Mouse (Mus musculus) olfactory bulb, adult 2 months (tissue): ENCODE data around the gene Hrct1. TPM values are rescaled to one million over a fixed set of nuclear protein-coding genes. Genes with fewer than 3 reads are reported as not detected.

Experiments used
- H3K27ac ChIP-seq: fragments of 200-500 bp; 2 replicates; pipeline ENCODE4 v1.5.1; 2012; ENCODE audit warnings: low read depth, low read length; ENCODE audit not compliant: insufficient read depth
- H3K4me1 ChIP-seq: fragments of 200-500 bp; 2 replicates; pipeline ENCODE4 v1.6.1; 2012; ENCODE audit warnings: low read length; ENCODE audit not compliant: control insufficient read depth, insufficient read depth
- H3K4me3 ChIP-seq: fragments of 200-500 bp; 2 replicates; pipeline ENCODE4 v1.5.1; 2012; ENCODE audit warnings: mild to moderate bottlenecking, low read depth, low read length, moderate library complexity; ENCODE audit not compliant: insufficient read depth
- CTCF ChIP-seq: fragments of 200-500 bp; IDR thresholded peaks from 2 replicates; pipeline ENCODE4 v1.5.1; 2012; ENCODE audit warnings: low read depth, mild to moderate bottlenecking, low read length, moderate library complexity; ENCODE audit not compliant: insufficient read depth
- POLR2A ChIP-seq: fragments of 200-500 bp; IDR thresholded peaks from 2 replicates; pipeline ENCODE4 v1.6.1; 2012; ENCODE audit warnings: mild to moderate bottlenecking, low read depth, low read length, moderate library complexity; ENCODE audit not compliant: insufficient read depth
- WGBS: fragments of 180-500 bp; shearing (Covaris S2); methylation state at CpG from one replicate; pipeline ENCODE4 v1.1.7; 2018; 5-methylcytosine and 5-hydroxymethylcytosine counted together
- polyA plus RNA-seq: library from polyadenylated mRNA; stranded (reverse); fragments of >200 nt; gene quantifications from 2 replicates; pipeline ENCODE4 v1.2.4, GENCODE M21; 2012; ENCODE audit warnings: low replicate concordance; ENCODE audit not compliant: missing spikeins, insufficient read depth, insufficient read length

The Hrct1 gene
- polyA plus RNA-seq, 1 experiment: not detected

- 85% methylated on average over 2 of the region's 2 CpGs for WGBS
- no peak overlapping the region for H3K4me3 ChIP-seq
- TF ChIP-seq POLR2A: no peak
- TF ChIP-seq CTCF: no peak
- peaks cover 3% of the 10 kb centered on the region; the same call in 1 of the 2 replicates for H3K4me1 ChIP-seq
- no peak overlapping the region for H3K27ac ChIP-seq
Observed at GRCm38 (mm10) chr4:43761336-43761735, 34.3 kb downstream of the Hrct1 start.

GRCm38 (mm10) chr4:43763410-43763809, 36.4 kb downstream of the Hrct1 start:
- WGBS: 21% methylated on average over 7 of the region's 7 CpGs
- no peak overlapping the region; the same call in 1 of the 2 replicates for H3K4me3 ChIP-seq
- TF ChIP-seq CTCF (0 out of 2 replicates have a peak, but pooled peaks have one; percentile 20), POLR2A (no peak)
- H3K4me1 ChIP-seq: peaks cover 3% of the 10 kb centered on the region; the same call in 1 of the 2 replicates
- H3K27ac ChIP-seq: no peak overlapping the region

GRCm38 (mm10) chr4:43768341-43768740, 41.4 kb downstream of the Hrct1 start:
- Histone ChIP-seq H3K27ac (no peak overlapping the region), H3K4me1 (no peaks in the 10 kb centered on the region), H3K4me3 (no peak overlapping the region)
- 88% methylated on average over 5 of the region's 5 CpGs for WGBS
- TF ChIP-seq POLR2A (no peak), CTCF (no peak)

GRCm38 (mm10) chr4:43769374-43769773, 42.4 kb downstream of the Hrct1 start:
- no peak for TF ChIP-seq CTCF
- no peak for TF ChIP-seq POLR2A
- WGBS: 96% methylated on average over 2 of the region's 2 CpGs
- H3K4me3 ChIP-seq: no peak overlapping the region
- no peaks in the 10 kb centered on the region for H3K4me1 ChIP-seq
- H3K27ac ChIP-seq: no peak overlapping the region

GRCm38 (mm10) chr4:43770909-43771308, 43.9 kb downstream of the Hrct1 start, which contains the start of gene Olfr159:
Olfr159 (minus strand) TSS chr4:43771009.
- H3K27ac ChIP-seq: no peak within 1 kb of the TSS
- no peak for TF ChIP-seq POLR2A
- TF ChIP-seq CTCF: no peak
- no peaks in the 10 kb centered on the region for H3K4me1 ChIP-seq
- no peak within 1 kb of the TSS for H3K4me3 ChIP-seq
- WGBS: 88% methylated on average over 6 of the region's 6 CpGs

GRCm38 (mm10) chr4:43771626-43772025, 44.6 kb downstream of the Hrct1 start:
- 43% methylated on average over 6 of the region's 6 CpGs for WGBS
- no peak for TF ChIP-seq CTCF
- TF ChIP-seq POLR2A: no peak
- Histone ChIP-seq H3K4me3 (no peak overlapping the region), H3K4me1 (no peaks in the 10 kb centered on the region), H3K27ac (no peak overlapping the region)

- WGBS: 46% methylated on average over 2 of the region's 2 CpGs
- H3K27ac ChIP-seq: no peak overlapping the region
- TF ChIP-seq POLR2A: no peak
- no peak for TF ChIP-seq CTCF
- no peak overlapping the region for H3K4me3 ChIP-seq
- no peaks in the 10 kb centered on the region for H3K4me1 ChIP-seq
Observed at GRCm38 (mm10) chr4:43772304-43772703, 45.3 kb downstream of the Hrct1 start.

Other genes starting within 250 kb of the Hrct1 start
- not detected in 2 replicates for gene Sit1, start 243.5 kb upstream of the Hrct1 start, polyA plus RNA-seq
- gene Ccdc107, start 234.3 kb upstream of the Hrct1 start, polyA plus RNA-seq: not detected in 2 replicates
- gene Arhgef39, start 227.5 kb upstream of the Hrct1 start, polyA plus RNA-seq: not detected in 2 replicates
- not detected in 2 replicates for gene Car9, start 220.2 kb upstream of the Hrct1 start, polyA plus RNA-seq
- gene Tpm2, start 203.4 kb upstream of the Hrct1 start, polyA plus RNA-seq: not detected in 2 replicates
- gene Creb3, start 164.9 kb upstream of the Hrct1 start, polyA plus RNA-seq: not detected in 2 replicates
- 147 TPM in 1 of 2 replicates, not detected in the other for gene Tln1, start 164.5 kb upstream of the Hrct1 start, polyA plus RNA-seq
- 242 TPM in 1 of 2 replicates, not detected in the other for gene Rgp1, start 148.5 kb upstream of the Hrct1 start, polyA plus RNA-seq
- not detected in 2 replicates for gene Gba2, start 148.3 kb upstream of the Hrct1 start, polyA plus RNA-seq
- not detected in 2 replicates for gene Msmp, start 142.7 kb upstream of the Hrct1 start, polyA plus RNA-seq
- gene Npr2, start 95.3 kb upstream of the Hrct1 start, polyA plus RNA-seq: not detected in 2 replicates
- not detected in 2 replicates for gene Spag8, start 73.6 kb upstream of the Hrct1 start, polyA plus RNA-seq
- gene Hint2, start 70.7 kb upstream of the Hrct1 start, polyA plus RNA-seq: not detected in 2 replicates
- not detected in 2 replicates for gene Tmem8b, start 58.2 kb upstream of the Hrct1 start, polyA plus RNA-seq
- gene Fam221b, start 58.0 kb upstream of the Hrct1 start, polyA plus RNA-seq: not detected in 2 replicates
- gene Olfr70, start 26.4 kb upstream of the Hrct1 start, polyA plus RNA-seq: not detected in 2 replicates
- not detected in 2 replicates for gene Olfr71, start 16.9 kb upstream of the Hrct1 start, polyA plus RNA-seq
- gene Spaar, start 2.8 kb downstream of the Hrct1 start, polyA plus RNA-seq: not detected in 2 replicates
- not detected in 2 replicates for gene Olfr159, start 43.8 kb downstream of the Hrct1 start, polyA plus RNA-seq
- gene Olfr156, start 96.7 kb downstream of the Hrct1 start, polyA plus RNA-seq: not detected in 2 replicates
- not detected in 2 replicates for gene Olfr157, start 113.0 kb downstream of the Hrct1 start, polyA plus RNA-seq
- gene Olfr155, start 124.4 kb downstream of the Hrct1 start, polyA plus RNA-seq: not detected in 2 replicates
- not detected in 2 replicates for gene Reck, start 148.3 kb downstream of the Hrct1 start, polyA plus RNA-seq
- not detected in 2 replicates for gene Glipr2, start 230.2 kb downstream of the Hrct1 start, polyA plus RNA-seq